Mouse (Mus musculus): Measurements from ENCODE around the gene Mad1l1.

- TF ChIP-seq HCFC1 (IDR thresholded peaks at IDR 0.05; ENCODE audit: low read depth, low read length) (no peak), TAL1 (IDR thresholded peaks at IDR 0.05; ENCODE audit: low read length) (no peak), MAZ (IDR thresholded peaks at IDR 0.05; ENCODE audit: low read depth, low read length) (no peak), CTCF (IDR thresholded peaks at IDR 0.05 in 2 of 3, conservative IDR thresholded peaks at IDR 0.05 in 1 of 3; ENCODE audit: control insufficient read depth in 1 of 3, insufficient read depth in 1 of 3, low read depth in 2 of 3, low read length in 3 of 3, poor library complexity in 1 of 3, severe bottlenecking in 1 of 3) (no peak), MYC (IDR thresholded peaks at IDR 0.05; ENCODE audit: low read depth, low read length) (no peak), GABPA (IDR thresholded peaks at IDR 0.05; ENCODE audit: low read depth, low read length) (no peak), POLR2A (IDR thresholded peaks at IDR 0.05; ENCODE audit: control insufficient read depth in 1 of 2, insufficient read depth in 1 of 2, low read depth in 1 of 2, low read length in 2 of 2, poor library complexity in 1 of 2) (no peak), POLR2AphosphoS2 (IDR thresholded peaks at IDR 0.05; ENCODE audit: low read length) (no peak), GATA1 (IDR thresholded peaks at IDR 0.05; ENCODE audit: low read depth, low read length) (no peak), CHD1 (IDR thresholded peaks at IDR 0.05; ENCODE audit: low read depth, low read length) (no peak)
Measured at GRCm38 (mm10) chr5:140095203-140095602, 226.1 kb downstream of the Mad1l1 start.

Data from MEL (cell line).